Mouse (Mus musculus): ENCODE measurements around the gene Coa5. TPM values are rescaled to one million over a fixed set of nuclear protein-coding genes. Genes with fewer than 3 reads are reported as not detected.

Gene Coa5
- polyA plus RNA-seq, 1 experiment from 2014 or later = 64.0 TPM

- 92% methylated on average over 10 of the region's 10 CpGs for WGBS
- H3K9ac ChIP-seq (ENCODE audit: low read length) = no peak overlapping the region
Measured at GRCm38 (mm10) chr1:37473251-37473650, 43.3 kb upstream of the Coa5 start.

GRCm38 (mm10) chr1:37471179-37472148, 41.6 kb upstream of the Coa5 start:
- DNase-seq (ENCODE audit: low spot score) (no peak), ATAC-seq (ENCODE audit: insufficient read depth, low FRiP score, low TSS enrichment) (no peak)
- Histone ChIP-seq H3K27ac (ENCODE audit: low read depth, low read length) (no peak overlapping the region), H3K9ac (ENCODE audit: low read length) (no peak overlapping the region), H3K9me3 (ENCODE audit: control insufficient read depth, low read length) (no peaks in the 10 kb centered on the region), H3K27me3 (ENCODE audit: control insufficient read depth, insufficient read depth, low read length) (no peaks in the 10 kb centered on the region), H3K4me1 (ENCODE audit: control insufficient read depth, insufficient read depth, low read length) (no peaks in the 10 kb centered on the region), H3K36me3 (ENCODE audit: control insufficient read depth, insufficient read depth, low read length) (no peaks in the 10 kb centered on the region), H3K4me3 (ENCODE audit: low read depth, low read length) (no peak overlapping the region), H3K4me2 (ENCODE audit: low read depth) (no peak overlapping the region)
- WGBS = 91% methylated on average over 6 of the region's 6 CpGs

More at GRCm38 (mm10) chr1:37473251-37473650, 43.3 kb upstream of the Coa5 start:
- H3K4me3 ChIP-seq (ENCODE audit: low read depth, low read length) = no peak overlapping the region
- H3K4me2 ChIP-seq (ENCODE audit: low read depth) = no peak overlapping the region
- H3K27ac ChIP-seq (ENCODE audit: low read depth, low read length) = no peak overlapping the region
- H3K36me3 ChIP-seq (ENCODE audit: control insufficient read depth, insufficient read depth, low read length) = no peaks in the 10 kb centered on the region
- DNase-seq (ENCODE audit: low spot score) (no peak), ATAC-seq (ENCODE audit: insufficient read depth, low FRiP score, low TSS enrichment) (no peak)
- H3K4me1 ChIP-seq (ENCODE audit: control insufficient read depth, insufficient read depth, low read length) = no peaks in the 10 kb centered on the region
- H3K9me3 ChIP-seq (ENCODE audit: control insufficient read depth, low read length) = no peaks in the 10 kb centered on the region
- H3K27me3 ChIP-seq (ENCODE audit: control insufficient read depth, insufficient read depth, low read length) = no peaks in the 10 kb centered on the region

GRCm38 (mm10) chr1:37469007-37469406, 39.1 kb upstream of the Coa5 start:
- no peaks in the 10 kb centered on the region for H3K4me1 ChIP-seq (ENCODE audit: control insufficient read depth, insufficient read depth, low read length)
- no peak for ATAC-seq (ENCODE audit: insufficient read depth, low FRiP score, low TSS enrichment)
- H3K9me3 ChIP-seq (ENCODE audit: control insufficient read depth, low read length) = no peaks in the 10 kb centered on the region
- no peak overlapping the region for H3K4me3 ChIP-seq (ENCODE audit: low read depth, low read length)
- DNase-seq (ENCODE audit: low spot score) = no peak
- no peak overlapping the region for H3K4me2 ChIP-seq (ENCODE audit: low read depth)
- no peak overlapping the region for H3K27ac ChIP-seq (ENCODE audit: low read depth, low read length)
- H3K27me3 ChIP-seq (ENCODE audit: control insufficient read depth, insufficient read depth, low read length) = no peaks in the 10 kb centered on the region
- 92% methylated on average over 5 of the region's 5 CpGs for WGBS
- H3K9ac ChIP-seq (ENCODE audit: low read length) = no peak overlapping the region
- H3K36me3 ChIP-seq (ENCODE audit: control insufficient read depth, insufficient read depth, low read length) = no peaks in the 10 kb centered on the region

DNA sequence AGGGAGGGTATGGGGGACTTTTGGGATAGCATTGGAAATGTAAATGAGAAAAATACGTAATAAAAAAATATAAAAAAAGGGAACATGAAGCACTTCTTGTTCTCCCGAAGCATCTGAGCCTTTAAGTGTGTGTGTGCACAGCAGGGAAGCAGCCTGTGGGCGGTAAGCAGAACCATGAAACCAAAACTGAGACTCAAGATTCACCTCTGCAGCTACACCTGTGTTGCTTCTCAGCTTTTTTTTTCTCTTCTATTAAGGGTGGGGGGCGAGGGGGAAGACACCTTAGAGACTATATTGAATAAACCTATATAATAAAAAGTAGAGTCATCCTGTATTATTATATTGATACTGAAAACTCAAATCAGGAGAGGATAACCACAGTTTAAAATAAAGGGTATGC, 37.9 kb upstream of the Coa5 start:
- Histone ChIP-seq H3K27me3 (ENCODE audit: control insufficient read depth, insufficient read depth, low read length) (no peaks in the 10 kb centered on the region), H3K27ac (ENCODE audit: low read depth, low read length) (no peak overlapping the region), H3K4me3 (ENCODE audit: low read depth, low read length) (no peak overlapping the region), H3K36me3 (ENCODE audit: control insufficient read depth, insufficient read depth, low read length) (no peaks in the 10 kb centered on the region), H3K9me3 (ENCODE audit: control insufficient read depth, low read length) (no peaks in the 10 kb centered on the region), H3K4me1 (ENCODE audit: control insufficient read depth, insufficient read depth, low read length) (no peaks in the 10 kb centered on the region), H3K4me2 (ENCODE audit: low read depth) (no peak overlapping the region), H3K9ac (ENCODE audit: low read length) (no peak overlapping the region)
- no peak for DNase-seq (ENCODE audit: low spot score)
- 87% methylated on average over 4 of the region's 4 CpGs for WGBS
- no peak for ATAC-seq (ENCODE audit: insufficient read depth, low FRiP score, low TSS enrichment)

DNA sequence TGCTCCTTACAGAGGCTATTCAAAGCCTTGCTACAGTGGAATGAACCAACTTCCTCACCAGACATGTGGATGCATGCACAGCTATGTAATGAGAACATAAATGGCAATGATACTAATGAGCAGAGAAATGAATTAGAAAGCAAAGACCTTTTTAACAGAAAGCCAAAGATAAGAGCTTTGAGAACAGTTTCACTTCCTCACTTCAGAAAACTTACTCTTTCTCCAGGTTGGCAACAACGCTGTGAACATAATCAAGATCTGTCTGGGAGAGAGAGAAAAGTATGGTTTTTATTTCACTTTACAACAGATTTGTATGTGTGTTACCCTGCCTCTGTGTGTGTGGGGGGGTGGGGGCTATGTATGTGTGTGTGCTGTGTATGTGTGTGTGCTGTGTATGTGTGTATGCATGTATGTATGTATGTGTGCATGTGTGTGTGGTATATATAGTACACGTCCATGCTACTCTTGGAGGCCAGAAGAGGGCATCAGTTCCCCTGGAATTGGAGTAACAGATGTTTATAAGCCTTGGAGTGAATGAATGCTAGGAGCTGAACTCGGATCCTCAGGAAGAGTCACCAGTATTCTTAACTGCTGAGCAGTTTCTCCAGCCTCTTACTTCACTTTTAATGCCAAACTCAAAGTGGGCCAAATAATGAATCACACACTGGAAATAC, 36.6 kb upstream of the Coa5 start:
- Histone ChIP-seq H3K27me3 (ENCODE audit: control insufficient read depth, insufficient read depth, low read length) (no peaks in the 10 kb centered on the region), H3K27ac (ENCODE audit: low read depth, low read length) (no peak overlapping the region), H3K4me2 (ENCODE audit: low read depth) (no peak overlapping the region), H3K9ac (ENCODE audit: low read length) (no peak overlapping the region), H3K4me3 (ENCODE audit: low read depth, low read length) (no peak overlapping the region), H3K9me3 (ENCODE audit: control insufficient read depth, low read length) (no peaks in the 10 kb centered on the region), H3K4me1 (ENCODE audit: control insufficient read depth, insufficient read depth, low read length) (no peaks in the 10 kb centered on the region), H3K36me3 (ENCODE audit: control insufficient read depth, insufficient read depth, low read length) (no peaks in the 10 kb centered on the region)
- WGBS = 83% methylated on average over 3 of the region's 3 CpGs
- no peak for DNase-seq (ENCODE audit: low spot score)
- no peak for ATAC-seq (ENCODE audit: insufficient read depth, low FRiP score, low TSS enrichment)

DNA sequence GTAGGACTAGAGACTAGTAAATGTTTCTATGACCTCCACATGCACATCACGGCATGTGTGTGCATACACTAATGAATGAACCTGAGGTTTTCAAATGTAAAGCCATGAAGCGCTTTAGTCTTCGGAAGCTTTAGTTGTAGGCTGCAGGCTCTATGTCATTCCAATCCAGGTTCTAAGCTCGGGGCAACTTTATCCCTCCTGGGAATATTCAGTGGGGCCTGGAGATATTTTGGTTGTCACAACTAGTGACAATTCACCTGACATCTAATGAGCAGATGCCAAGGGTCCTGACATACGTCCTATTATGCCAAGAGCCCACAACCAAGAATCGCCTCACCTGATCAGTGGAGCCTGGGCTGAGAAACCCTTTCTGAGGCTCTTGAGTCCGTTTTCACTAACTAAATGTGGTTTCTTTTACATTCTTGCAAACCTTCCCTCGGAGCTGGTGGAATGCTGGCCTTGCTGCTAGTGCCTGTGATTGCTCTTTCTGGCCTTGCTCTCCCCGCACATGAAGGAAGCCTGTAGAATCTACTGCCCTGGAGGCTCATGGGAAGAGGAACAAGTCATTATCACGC, 35.1 kb upstream of the Coa5 start:
- ATAC-seq (ENCODE audit: insufficient read depth, low FRiP score, low TSS enrichment) (no peak), DNase-seq (ENCODE audit: low spot score) (no peak)
- Histone ChIP-seq H3K4me2 (ENCODE audit: low read depth) (no peak overlapping the region), H3K9me3 (ENCODE audit: control insufficient read depth, low read length) (no peaks in the 10 kb centered on the region), H3K27ac (ENCODE audit: low read depth, low read length) (no peak overlapping the region), H3K4me1 (ENCODE audit: control insufficient read depth, insufficient read depth, low read length) (no peaks in the 10 kb centered on the region), H3K27me3 (ENCODE audit: control insufficient read depth, insufficient read depth, low read length) (no peaks in the 10 kb centered on the region), H3K4me3 (ENCODE audit: low read depth, low read length) (no peak overlapping the region), H3K36me3 (ENCODE audit: control insufficient read depth, insufficient read depth, low read length) (no peaks in the 10 kb centered on the region), H3K9ac (ENCODE audit: low read length) (no peak overlapping the region)
- 90% methylated on average over 10 of the region's 10 CpGs for WGBS

DNA sequence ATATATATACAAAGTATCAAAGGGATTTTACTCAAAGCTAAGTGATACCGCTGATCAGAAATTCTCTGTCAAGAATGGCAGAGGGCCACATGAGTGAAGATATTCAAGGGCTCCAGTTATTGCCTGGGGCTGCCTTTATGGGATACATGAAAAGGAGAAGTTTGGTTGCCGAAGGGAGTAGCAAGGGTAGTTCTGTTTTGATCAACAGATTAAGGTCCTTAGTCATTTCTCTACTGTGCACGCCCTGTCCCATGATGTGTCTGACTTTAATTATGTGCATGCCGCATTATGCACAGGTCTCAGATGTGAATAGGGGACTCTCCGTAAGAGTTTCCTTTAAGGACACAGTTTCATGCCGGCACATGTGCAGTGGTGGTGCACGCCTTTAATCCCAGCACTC, 27.6 kb upstream of the Coa5 start:
- Histone ChIP-seq H3K4me2 (ENCODE audit: low read depth) (no peak overlapping the region), H3K4me3 (ENCODE audit: low read depth, low read length) (no peak overlapping the region), H3K27me3 (ENCODE audit: control insufficient read depth, insufficient read depth, low read length) (no peaks in the 10 kb centered on the region), H3K9ac (ENCODE audit: low read length) (no peak overlapping the region), H3K4me1 (ENCODE audit: control insufficient read depth, insufficient read depth, low read length) (no peaks in the 10 kb centered on the region), H3K36me3 (ENCODE audit: control insufficient read depth, insufficient read depth, low read length) (no peaks in the 10 kb centered on the region), H3K9me3 (ENCODE audit: control insufficient read depth, low read length) (no peaks in the 10 kb centered on the region), H3K27ac (ENCODE audit: low read depth, low read length) (no peak overlapping the region)
- ATAC-seq (ENCODE audit: insufficient read depth, low FRiP score, low TSS enrichment) (no peak), DNase-seq (ENCODE audit: low spot score) (no peak)
- 92% methylated on average over 7 of the region's 7 CpGs for WGBS

DNA sequence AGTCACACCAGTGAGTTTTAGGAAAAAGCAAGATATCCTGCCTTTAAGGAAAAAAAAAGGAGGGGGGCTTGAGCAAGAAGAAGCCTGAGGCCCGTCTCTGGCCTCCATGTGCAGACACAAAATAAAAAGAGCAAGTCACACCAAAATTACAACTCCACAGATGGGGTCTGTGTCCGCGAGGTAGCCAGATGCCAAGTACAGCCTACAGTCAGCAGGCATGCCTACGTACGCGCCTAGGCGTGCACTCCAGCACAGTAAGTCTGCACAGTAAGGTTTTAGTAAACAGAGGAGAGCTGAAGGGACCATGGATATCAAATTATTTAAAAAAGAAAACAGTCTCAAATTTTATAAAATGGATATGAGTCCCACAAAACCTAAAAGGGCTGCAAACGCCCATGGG, 21.4 kb upstream of the Coa5 start:
- DNase-seq (ENCODE audit: low spot score) (no peak), ATAC-seq (ENCODE audit: insufficient read depth, low FRiP score, low TSS enrichment) (no peak)
- Histone ChIP-seq H3K27me3 (ENCODE audit: control insufficient read depth, insufficient read depth, low read length) (no peaks in the 10 kb centered on the region), H3K36me3 (ENCODE audit: control insufficient read depth, insufficient read depth, low read length) (no peaks in the 10 kb centered on the region), H3K4me3 (ENCODE audit: low read depth, low read length) (no peak overlapping the region), H3K9ac (ENCODE audit: low read length) (no peak overlapping the region), H3K9me3 (ENCODE audit: control insufficient read depth, low read length) (no peaks in the 10 kb centered on the region), H3K4me1 (ENCODE audit: control insufficient read depth, insufficient read depth, low read length) (no peaks in the 10 kb centered on the region), H3K4me2 (ENCODE audit: low read depth) (no peak overlapping the region), H3K27ac (ENCODE audit: low read depth, low read length) (no peak overlapping the region)
- 93% methylated on average over 8 of the region's 8 CpGs for WGBS

Data from neural tube, embryonic 11.5 days (tissue).